Mouse (Mus musculus) kidney, adult 2 months (tissue): Measurements from ENCODE around the gene Fam163b.

Experiments
- CTCF ChIP-seq: fragments of 200-500 bp; conservative IDR thresholded peaks from 2 replicates; pipeline ENCODE4 v1.5.1; 2011; ENCODE audit warnings: low read depth, mild to moderate bottlenecking, control low read depth, low read length, moderate library complexity, mixed read lengths; ENCODE audit not compliant: insufficient read depth, insufficient read length
- POLR2A ChIP-seq: fragments of 200-500 bp; IDR thresholded peaks from one replicate; pipeline ENCODE4 v1.6.1; 2011; ENCODE audit warnings: low read depth, low read length, control low read depth

DNA sequence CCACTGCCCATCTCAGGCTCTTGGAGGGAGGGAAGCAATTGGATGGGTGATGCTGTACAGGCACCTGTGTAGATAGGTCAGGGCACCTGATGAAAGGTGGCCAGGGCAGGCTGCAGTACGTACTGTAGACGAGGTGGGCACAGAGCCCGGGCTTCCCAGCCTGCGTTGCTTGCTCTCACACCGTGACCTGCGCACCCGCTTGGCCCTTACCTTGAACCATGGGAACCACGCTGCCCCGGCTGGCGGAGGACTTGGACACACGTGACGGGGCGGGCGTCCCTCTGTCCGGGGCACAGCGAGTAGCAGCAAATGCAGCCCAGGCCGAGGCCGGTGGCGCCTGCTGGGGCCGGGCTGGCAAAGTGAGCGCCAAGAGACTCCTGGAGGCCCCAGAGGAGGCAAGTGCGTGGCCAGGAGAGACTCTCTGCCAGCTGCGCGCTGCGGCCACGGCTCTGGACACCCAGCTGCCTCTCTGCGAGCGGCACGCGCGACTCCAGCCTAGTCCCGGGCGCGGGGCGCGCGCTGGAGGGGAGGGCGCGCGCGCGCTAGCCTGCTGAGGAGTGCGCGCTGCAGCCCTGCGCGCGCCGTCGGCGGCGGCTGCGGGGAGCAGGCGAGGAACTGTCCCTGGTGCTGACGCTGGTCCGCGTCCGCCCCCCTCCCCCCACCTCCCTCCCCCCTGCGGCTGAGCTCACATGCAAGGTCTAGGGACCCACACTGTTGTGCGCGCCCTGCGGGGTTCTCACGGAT is at the start of gene Fam163b:
- TF ChIP-seq CTCF (no peak), POLR2A (no peak)
